Mouse (Mus musculus) natural killer cell, adult 2 months (primary cell): ENCODE results near the gene Lao1.
A peak's percentile ranks its signal among the peaks of the same experiment; 100 is the strongest.
"Not testable (repeated sequence)": the region's sequence is repeated elsewhere in the genome, so short reads cannot be mapped to it uniquely, and the experiment has no call there.

ENCODE experiments used
- DNase-seq, 2 experiments: peaks; one replicate each; pipeline ENCODE4 v3.0.0; 2022; ENCODE audit warnings: low spot score in 2 of 2

Gene Lao1

DNA sequence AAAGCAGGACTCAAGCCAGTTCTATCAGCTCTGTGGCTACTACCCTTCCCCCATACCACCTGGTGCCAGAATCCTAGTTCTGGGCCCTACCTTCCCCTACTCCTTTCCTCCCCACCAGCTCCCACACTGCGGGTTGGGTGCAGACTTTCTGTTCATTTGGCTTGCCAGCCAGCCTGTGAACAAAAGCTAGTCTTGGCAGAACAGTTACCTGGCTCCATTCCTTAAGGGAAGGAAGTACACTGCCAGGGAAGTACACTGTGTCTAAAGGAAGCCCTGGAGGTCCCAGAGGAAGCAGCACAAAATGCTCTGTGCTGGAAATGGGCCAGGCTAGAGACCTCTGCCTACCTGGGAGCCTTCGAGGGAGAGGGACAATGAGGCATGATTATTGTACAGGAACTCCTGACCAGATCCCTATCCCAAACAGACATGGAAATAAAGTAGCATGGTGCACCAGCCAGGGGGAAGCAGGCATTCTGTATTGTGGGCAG, at the start of gene Lao1:
Lao1 (plus strand) TSS at position 438 of the 488 bp plus-strand sequence.
- DNase-seq: no peak

DNA sequence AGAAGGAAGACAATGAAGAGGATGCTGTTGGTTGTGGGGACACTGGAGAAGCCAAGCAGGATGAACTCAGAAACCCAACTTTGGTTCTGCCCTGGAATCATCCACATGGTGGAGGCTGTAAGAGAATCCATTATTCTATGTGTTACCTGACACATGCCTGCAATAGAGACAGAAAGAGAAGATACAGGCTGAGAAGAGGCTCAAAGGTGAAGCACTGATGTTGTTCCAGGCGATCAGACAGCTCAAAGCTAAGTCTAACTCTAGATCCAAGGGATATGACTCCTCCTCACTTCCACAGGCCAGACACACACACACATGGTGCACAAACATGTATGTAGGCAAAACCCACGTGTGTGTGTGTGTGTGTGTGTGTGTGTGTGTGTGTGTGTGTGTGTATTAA, 44.0 kb upstream of the Lao1 start, which contains the start of gene Olfr1329:
Olfr1329 (minus strand) TSS at position 101 of the 400 bp plus-strand sequence.
- DNase-seq: not testable (repeated sequence)

DNA sequence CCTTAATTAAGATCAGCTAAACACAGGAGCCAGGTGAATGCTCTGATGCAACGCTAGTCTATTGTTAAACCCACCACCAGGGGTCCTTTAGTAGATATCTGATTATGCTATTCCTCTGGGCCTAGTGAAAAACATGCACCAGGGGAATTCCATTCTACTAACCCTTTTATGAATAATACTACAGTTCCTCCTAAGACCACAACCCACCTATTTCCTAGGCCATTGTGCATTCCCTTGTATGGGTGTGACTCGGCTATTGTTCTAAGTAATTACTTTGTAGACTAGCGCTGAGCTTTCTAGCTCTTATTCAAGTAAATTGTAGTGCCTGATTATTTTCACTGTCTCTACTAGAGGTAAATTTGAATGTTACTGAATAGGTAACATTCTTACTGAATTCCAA, 30.1 kb upstream of the Lao1 start:
- not testable (repeated sequence) for DNase-seq

DNA sequence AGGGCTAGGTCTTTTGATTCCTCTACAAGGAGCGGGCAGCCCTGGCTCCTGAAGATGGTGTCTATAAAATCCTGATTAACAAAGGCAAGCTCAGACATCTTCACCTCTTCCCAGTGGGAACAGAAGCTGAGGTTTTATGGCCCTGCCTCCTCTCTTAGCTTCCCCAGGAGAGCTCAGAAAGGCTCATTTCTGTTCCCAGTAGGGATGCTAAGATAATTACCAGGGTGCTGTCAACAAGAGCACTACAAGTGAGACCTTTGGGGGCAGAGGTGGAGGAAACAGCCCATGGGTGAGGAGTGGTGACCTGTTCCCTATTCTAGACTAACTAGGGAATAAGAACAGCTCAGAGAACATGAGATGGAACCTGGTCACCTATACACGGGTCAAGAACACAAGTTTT, 22.9 kb upstream of the Lao1 start, which contains the start of gene Olfr1328:
Olfr1328 (minus strand) TSS at position 101 of the 400 bp plus-strand sequence.
- DNase-seq: no peak

DNA sequence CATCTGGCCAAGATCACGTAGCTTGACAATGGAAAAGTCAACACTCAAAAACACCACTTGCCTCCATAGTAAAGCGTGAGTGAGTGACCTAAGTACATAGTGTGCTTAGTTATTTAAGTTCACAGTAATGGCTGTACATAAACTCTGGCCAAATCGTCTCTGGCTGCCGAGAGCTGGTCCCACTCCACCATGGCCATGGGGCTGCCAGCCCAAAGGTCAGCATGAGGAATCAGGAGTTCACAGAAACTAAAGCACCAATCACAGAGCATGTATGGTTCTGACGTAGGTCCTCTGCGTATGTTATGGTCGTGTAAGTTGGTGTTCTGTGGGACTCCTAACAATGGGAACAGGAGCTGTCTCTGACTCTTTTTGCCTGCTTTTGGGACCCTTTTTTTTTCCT, 2.6 kb upstream of the Lao1 start:
- no peak for DNase-seq

DNA sequence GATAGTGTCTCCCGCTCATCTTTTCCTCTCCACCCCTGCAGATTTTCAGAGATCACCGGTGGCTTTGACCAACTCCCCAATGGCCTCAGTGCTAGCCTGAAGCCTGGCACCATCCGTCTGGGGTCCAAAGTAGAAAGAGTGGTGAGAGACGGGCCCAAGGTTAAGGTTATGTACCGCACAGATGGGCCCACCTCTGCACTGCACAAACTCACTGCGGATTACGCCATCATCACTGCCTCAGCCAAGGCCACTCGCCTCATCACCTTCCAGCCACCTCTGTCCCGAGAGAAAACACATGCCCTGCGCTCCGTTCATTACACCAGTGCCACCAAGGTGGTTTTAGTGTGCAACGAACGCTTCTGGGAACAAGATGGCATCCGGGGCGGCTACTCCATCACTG, 6.3 kb downstream of the Lao1 start:
- no peak for DNase-seq

DNA sequence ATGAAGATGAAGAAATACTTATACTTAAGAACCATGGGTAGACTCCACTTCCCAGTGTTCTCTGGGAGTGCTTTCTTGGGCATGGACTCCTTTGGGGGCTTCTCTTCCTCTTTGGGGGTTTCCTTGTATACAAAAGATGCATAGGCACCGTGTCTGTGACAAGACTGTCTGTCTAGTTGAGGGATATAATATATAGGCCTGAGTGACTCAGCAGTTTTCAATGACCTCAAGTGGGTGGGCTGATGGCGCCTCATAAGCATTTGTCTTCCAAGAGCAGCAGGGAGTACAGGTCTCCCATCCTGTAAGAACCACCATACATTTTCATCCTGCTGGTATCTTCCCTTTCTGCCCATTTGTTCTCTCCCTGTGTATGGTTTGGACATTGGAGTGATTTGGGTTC, 11.9 kb downstream of the Lao1 start:
- no peak for DNase-seq

DNA sequence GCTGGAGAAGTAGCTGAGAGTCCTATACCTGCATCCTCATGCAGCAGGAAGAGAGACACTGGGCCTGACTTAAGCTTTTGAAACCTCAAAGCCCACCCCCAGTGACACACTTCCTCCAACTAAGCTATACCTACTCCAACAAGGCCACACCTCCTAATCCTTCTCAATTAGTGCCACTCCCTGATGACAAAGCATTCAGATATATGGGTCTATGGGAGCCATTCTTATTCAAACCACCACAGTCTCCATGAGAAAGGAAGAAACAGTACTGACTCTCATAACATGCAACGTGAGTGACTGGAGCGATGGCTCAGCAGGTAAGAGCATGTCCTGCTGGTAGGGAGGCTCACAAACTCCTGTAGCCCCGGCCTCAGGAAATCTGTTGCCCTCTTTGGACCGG, 23.9 kb downstream of the Lao1 start:
- DNase-seq: no peak

DNA sequence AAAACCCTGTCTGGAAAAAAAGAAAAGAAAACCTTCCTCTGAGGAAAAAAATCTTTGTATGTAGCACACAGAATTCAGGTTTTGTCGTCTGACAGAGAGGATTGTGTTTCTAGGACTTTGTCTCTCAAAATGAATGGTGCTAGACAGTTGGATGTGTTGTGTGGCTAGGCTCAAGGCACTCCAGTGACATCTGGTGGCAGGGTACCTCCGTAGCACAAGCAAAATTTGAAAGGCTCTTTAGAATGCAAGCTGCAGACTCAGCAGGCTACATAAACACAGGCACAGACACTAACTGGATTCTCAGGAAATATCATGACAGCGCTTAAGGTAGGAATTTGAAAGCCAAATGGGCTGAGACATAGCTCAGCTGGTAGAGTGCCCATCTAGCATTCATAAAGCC, 27.2 kb downstream of the Lao1 start:
- DNase-seq: no peak

DNA sequence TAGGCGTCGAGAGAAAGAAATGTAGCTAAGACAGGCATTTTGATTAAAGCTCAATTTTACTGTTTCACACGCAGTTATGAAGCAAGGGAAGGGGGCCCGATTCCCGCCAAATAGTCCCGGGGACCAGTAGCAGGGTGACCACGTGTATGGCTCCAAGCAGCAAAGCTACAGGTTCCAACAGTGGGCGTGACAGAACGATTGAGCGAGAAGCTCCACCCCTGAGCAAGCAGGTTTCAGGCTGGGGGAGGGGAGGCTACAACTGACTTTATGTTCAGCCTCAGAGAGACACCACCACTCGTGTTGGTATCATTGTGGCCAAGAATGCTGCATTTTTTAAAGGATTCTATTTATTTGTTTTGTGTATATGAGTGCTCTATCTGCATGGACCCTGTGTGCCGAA, 28.0 kb downstream of the Lao1 start:
- no peak for DNase-seq

DNA sequence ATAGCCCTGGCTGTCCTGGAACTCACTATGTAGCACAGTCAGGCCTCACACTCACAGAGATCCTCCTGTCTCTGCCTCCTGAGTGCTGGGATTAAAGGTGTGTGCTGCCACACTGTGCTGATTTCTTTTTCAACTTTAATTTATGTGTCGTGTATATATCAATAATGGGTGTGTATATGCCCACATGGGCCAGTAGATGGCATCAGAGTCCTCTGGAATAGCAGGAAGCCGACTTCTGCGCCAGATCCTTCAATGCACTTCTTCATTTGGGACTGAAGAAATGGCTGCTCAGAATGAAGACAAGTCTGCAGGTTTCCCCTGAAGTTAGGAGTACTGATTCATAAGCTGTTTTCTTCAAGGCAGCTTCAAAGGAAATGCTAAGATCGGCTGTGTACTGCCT, 30.4 kb downstream of the Lao1 start:
- peak in 1 of 2 experiments; percentile 31 for DNase-seq

DNA sequence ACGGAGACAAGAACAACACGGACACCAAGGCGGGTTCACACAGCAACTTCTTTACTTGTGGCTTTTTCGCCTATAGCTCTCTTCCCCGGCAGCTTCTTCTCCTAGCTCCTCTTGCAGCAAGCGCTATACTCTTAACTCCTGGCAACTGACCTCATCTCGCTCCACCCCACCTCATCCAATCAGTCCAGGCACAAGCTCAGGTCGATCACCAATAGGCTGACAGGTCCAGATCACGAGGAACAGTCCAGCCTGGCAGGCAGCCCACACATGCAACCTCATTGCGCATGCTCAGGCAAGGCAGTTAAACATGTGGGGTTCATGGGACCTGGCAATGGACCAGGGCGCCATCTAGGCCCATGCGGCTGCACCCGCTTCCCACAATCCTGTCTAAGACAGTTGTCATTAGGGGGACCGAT, 35.8 kb downstream of the Lao1 start:
- no peak for DNase-seq

DNA sequence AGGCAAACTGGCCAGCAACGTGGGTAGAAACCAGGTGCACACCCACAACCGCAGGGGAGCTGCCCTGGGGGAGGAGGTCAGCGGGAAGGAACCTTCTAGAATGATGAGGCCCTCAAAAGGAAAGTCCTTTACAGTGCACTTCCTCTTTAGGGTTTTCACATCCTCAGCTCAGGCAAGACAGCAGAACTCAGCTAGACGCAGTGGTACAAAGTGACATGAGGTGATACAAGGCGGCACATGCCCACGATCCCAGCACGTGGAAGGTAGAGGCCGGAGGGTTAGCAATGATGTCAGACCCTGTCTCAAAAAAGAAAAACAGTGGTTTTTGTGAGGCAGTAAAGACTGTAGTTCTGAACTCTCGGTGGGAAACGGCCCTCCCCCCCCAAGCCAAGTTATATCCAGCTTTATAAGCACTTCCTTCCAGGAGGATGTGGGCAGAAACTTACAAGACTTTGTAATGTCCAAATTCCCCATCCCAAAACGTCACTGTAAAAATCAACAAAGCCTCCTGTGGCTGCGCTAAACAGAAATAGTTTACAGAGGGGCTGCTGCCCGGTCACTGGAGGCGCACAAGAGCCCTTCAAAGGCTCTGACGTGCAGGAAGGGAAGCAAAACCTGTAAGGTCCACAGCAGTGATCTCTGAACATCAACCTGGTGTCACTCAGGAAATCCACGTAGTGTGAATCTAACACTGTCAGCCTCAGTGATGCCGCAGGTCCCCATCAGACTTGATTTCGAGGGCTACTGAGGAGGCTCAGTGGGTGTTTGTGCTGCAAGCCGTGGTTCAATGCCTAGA, 38.5 kb downstream of the Lao1 start:
- DNase-seq: peak; percentile 66 to 80

DNA sequence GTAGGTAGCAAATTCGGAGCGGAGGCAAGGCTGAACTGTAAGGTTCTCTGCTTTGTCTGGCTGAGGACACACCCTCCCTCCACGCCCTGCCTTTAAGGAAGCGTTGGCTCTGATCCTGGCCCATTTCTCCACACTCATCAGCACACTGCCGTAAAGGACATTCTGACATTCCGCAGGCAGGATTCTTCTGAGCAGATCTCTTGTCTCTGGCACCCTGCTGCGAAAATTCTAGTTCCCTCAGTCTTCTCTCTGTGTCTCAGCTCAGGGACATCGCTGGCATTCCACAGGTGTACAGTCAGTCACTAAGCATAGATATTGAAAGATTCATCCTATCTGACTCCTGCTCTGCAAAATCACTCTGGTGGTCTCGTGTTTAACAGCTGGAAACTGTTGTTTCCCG, 40.3 kb downstream of the Lao1 start:
- DNase-seq: no peak

DNA sequence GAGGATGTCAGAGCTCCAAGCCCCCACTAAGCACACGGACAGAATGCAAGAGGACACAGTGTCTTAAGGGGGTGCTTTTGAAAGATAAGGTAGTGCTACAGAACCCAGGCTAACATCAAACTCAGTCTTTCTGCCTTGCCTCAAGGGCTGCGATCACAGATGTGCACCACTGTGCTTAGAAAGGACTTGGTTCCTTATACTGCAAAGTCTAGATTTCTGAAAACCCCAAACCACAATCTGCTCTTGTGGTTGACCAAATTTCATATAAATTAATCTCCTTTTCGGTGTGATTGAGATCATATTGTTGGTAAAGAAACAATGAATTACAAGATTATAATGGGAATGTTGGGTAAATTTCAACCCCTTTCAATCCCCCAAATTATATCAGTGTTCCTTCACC, 41.1 kb downstream of the Lao1 start:
- no peak for DNase-seq

DNA sequence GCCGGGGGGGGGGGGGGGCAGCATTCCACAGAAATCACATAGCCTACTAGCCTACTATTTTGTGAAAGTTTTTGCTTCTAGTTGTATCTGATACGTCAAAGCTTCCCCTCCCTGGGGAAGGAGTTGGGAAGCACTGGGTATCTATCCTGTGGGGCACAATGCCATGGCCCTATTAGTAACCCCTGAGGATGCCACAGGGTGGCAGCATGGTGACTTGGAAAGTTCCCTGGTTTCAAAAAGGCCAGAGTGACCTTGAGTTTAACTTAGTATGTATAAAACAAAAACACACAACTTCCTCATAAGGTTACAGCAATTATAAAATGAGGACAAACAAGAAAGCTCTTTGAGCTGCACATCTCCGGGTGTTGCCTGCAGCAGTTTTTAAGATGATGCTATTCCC, 42.8 kb downstream of the Lao1 start:
- DNase-seq: no peak

DNA sequence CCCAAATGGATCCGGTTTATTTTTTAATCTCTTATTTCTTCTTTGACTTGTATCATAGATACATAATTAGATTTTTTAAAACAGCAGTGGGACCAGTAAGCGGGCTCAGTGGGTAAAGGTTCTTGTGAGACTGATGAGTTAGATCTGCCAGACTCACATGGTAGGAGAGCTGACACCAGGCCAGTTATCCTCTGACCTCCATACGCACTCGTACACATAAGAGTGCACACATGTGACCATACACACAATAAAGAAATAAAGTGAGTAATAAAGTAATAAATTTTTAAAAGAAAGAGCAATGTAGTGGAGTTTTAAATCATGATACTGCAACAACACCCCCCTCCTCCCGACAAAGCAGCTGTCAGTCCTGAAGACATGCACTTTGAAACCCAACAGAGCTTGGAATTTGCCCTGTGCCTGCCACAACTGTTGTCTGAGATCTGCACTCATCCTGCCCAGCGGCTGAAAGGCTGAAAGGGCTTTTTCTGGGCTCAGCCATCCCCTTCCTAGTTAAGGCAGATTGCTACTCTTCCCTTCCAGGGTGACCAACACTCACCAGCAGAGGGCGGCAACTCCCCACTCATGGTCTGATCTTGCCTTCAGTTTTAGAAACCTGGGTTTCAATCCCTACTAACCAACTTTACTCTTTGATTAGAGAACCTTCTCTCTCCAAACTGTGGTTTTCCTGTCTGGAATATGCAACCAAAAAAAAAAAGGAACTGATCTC, 43.4 kb downstream of the Lao1 start:
- DNase-seq: peak; percentile 72 to 86

DNA sequence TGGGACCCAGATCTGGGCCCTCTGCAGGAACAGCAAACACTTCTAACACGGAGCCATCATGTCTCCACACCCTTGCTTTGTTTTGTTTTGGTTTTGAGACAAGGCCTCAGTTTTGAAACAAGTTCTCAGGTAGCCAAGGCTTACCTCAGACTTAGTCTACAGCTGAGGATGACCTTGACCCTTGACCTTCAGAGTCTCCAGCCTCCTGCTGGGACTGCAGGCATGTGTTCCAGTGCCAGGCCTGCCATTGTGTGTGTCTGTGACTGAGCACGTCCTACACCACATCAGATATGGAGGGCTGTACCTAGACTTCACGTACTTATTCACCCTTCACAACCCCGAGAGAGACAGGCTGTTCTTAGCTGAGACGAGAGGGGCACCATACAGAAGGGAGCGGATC, 46.2 kb downstream of the Lao1 start:
- no peak for DNase-seq

DNA sequence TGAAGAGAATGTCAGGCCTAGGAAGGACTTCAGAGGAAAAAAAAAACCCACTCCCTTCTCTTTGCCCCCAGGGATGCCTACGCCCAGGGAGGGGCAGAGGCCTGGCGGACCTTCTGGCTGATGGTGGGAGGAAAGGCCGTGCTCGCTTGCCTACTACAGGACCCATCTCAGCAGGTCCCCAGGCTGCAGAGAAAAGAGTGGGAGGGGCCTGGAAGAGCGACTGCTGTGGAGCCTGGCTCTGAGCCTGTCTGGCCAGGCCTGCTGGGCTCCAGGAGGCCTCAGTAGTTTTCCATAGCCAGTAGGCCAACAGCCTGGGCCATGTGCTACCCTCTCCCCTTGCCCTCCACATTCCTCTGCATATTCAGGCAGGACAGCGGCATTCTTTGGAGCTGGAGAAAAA, 47.1 kb downstream of the Lao1 start:
- DNase-seq: no peak

DNA sequence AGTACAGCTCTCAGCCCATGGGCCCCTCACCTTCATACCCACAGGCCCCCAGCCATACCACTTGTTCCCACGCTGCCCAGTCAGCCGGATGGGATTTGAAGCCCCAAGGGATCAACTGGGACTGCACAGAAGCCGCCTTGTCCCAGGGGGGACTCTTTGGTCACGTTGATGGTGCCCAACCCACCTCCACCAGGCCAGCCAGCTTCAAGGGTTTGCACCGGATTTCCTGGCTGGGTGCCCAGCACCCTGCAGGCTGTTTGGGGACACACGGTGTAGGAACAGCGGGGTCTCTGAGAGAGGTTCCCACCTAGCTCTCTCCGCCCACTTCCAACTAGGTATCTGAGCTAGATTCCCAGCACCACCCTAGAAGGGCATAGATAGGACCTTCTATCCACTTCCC, 48.4 kb downstream of the Lao1 start:
- DNase-seq: no peak

DNA sequence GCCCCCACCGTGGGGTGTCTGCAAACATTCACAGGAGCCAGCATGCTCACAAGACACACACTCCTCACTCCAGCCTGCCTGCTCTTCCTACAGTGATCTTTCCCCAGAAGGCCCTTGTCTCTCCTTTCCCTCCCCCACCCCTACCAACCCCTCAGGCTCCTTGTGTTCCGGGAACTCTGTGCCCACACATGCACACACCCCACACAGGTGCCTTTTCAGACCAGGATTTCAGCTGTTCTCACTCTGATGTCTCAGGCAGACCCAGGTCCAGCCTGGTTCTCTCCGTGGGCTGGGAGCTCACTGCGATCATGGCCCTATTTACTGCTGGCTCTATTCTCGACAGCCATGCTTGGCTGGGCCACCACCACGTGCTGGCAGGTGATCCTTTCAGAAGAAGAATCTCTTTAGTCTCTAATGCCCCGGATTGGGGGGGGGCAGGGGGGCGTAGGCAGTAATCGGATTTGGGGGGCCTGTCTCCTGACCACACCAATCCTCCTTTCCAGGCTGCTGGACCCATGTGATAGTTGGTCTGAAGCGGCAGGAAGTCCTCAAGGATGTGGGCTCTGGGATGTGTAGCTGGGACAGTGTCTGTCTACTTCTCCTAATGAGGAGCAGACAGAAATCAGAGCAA, 49.8 kb downstream of the Lao1 start:
- no peak for DNase-seq

DNA sequence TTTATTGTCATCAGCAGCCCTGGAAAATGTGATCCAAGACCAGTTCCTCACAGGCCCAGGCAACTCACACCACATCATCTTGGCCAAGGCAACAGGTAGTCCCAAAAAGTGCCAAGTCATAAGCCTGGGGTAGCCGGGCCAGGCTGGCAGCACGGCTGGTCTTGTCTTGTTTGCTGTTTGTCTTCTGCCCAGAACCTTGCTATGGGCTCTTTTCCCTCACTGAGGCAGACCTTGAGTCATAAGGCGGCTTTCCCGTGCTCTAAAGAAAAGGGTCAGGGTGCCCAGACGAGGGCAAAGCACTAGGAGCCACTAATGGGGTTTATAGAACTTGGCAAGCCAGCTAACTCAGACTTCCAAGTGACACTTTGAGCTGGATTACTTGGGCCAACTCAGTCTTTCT, 51.7 kb downstream of the Lao1 start:
- DNase-seq: no peak

DNA sequence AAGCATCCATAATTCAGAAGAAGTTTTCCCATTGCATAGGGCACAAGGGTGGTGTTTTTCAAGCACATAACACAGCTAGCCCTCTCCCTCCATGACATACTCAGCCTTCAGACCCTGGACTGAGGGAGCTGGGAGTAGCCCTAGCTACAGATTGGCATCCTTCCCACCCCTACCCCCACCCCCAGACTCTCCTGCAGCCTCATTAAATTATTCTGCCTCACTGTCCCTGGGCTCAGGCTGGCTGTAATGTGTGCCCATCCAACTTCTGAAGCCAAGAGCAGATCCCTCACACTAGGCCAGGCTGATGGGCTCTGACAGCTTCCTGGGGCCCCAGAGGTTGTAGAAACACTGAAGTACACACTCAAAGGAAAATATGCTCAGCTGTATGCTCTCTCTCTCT, 53.6 kb downstream of the Lao1 start:
- no peak for DNase-seq
